Mouse (Mus musculus) hindbrain, embryonic 14.5 days (tissue): ENCODE measurements around the gene Pdcd6ip. TPM values are rescaled to one million over a fixed set of nuclear protein-coding genes. Genes with fewer than 3 reads are reported as not detected.
"Not testable (repeated sequence)": the region's sequence is repeated elsewhere in the genome, so short reads cannot be mapped to it uniquely, and the experiment has no call there.

ENCODE experiments used
- ATAC-seq: fragments of 200-750 bp; cut with Nextera tagmentation; 2 replicates; pipeline ENCODE4 v1.8.0; 2017; ENCODE audit warnings: moderate number of reproducible peaks, mild to moderate bottlenecking, moderate TSS enrichment, moderate library complexity; ENCODE audit not compliant: low FRiP score
- DNase-seq: peaks from one replicate; pipeline ENCODE4 v3.0.0-alpha.2; 2015; ENCODE audit warnings: low spot score
- H3K27ac ChIP-seq: fragments of 300-500 bp; sonication (generic); 2 replicates; pipeline ENCODE4 v1.5.1; 2014; ENCODE audit warnings: mild to moderate bottlenecking, moderate library complexity
- H3K27me3 ChIP-seq: fragments of 300-500 bp; sonication (generic); 2 replicates; pipeline ENCODE4 v1.6.1; 2014; ENCODE audit warnings: mild to moderate bottlenecking, low read length, mixed read lengths; ENCODE audit not compliant: control insufficient read depth, insufficient read depth
- H3K36me3 ChIP-seq: fragments of 300-500 bp; sonication (generic); replicated peaks from 2 replicates; pipeline ENCODE4 v1.6.1; 2014; ENCODE audit not compliant: control insufficient read depth, insufficient read depth
- H3K4me1 ChIP-seq: fragments of 300-500 bp; sonication (generic); replicated peaks from 2 replicates; pipeline ENCODE4 v1.6.1; 2014; ENCODE audit warnings: antibody characterized with exemption, low read length, mixed read lengths; ENCODE audit not compliant: control insufficient read depth, insufficient read depth
- H3K4me2 ChIP-seq: fragments of 300-500 bp; sonication (generic); replicated peaks from 2 replicates; pipeline ENCODE4 v1.6.1; 2014; ENCODE audit warnings: mild to moderate bottlenecking, moderate library complexity
- H3K4me3 ChIP-seq: fragments of 300-500 bp; sonication (generic); replicated peaks from 2 replicates; pipeline ENCODE4 v1.5.1; 2014; ENCODE audit warnings: mild to moderate bottlenecking, low read length
- H3K9ac ChIP-seq: fragments of 300-500 bp; sonication (generic); 2 replicates; pipeline ENCODE4 v1.6.1; 2014
- H3K9me3 ChIP-seq: fragments of 300-500 bp; sonication (generic); 2 replicates; pipeline ENCODE4 v1.6.1; 2016; ENCODE audit warnings: low read length; ENCODE audit not compliant: control insufficient read depth
- WGBS: fragments of 180-500 bp; shearing (Covaris S2); extraction: QIAGEN DNeasy Blood & Tissue Kit; methylation state at CpG from one replicate; pipeline ENCODE4 v1.1.7; 2014; 5-methylcytosine and 5-hydroxymethylcytosine counted together
- polyA plus RNA-seq: library from polyadenylated mRNA; unstranded; fragments of >200 nt; fragmentation: Nextera tagmentation; extraction: Ambion mirVana; gene quantifications from 2 replicates; pipeline ENCODE4 v1.2.1, GENCODE M21; 2014

Pdcd6ip gene
- polyA plus RNA-seq, 1 experiment from 2014 or later: 38.3 TPM

DNA sequence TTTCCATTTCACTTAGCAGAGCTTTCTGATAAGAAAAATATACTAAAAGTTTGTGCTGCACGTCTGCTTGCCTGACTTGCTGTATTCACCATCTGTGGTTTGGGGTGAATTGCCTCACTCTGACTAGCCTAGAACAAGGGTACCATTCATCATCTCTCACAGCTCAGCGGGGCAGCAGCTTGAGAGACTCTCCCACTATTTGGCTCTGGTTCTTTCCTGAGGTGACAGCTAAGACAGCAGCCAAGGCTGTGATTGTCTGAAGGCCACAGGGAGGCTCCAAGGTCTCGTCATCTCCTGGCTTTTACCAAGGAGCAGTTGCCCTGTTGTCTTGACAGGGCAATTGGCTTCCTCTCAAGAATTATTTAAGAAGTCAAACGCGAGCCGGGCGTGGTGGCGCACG is 30.0 kb upstream of the Pdcd6ip start:
- Histone ChIP-seq H3K36me3 (no peaks in the 10 kb centered on the region), H3K4me3 (no peak overlapping the region)
- no peak for DNase-seq

DNA sequence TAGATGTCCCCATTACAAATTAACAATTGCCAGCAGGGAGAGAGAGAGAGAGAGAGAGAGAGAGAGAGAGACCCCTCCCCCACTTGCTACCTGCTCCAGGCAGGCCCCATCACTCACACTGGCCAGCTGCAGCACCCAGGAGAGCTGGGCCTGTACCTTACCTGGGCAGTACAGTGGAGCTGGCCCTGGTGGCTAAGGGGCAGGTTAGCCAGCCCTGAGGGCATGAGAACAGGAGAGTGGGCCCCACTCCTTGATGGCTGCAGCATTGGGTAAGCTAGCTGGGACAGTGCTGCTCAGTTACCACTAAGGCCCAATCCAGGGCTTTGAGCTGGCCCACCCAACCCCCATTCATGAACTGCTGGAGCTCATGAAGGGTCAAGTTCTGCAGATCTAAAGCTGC is 27.9 kb upstream of the Pdcd6ip start:
- DNase-seq: no peak
- no peaks in the 10 kb centered on the region for H3K36me3 ChIP-seq

More for the DNA sequence above, 30.0 kb upstream of the Pdcd6ip start:
- 59% methylated on average over 9 of the region's 9 CpGs for WGBS
- Histone ChIP-seq H3K27me3 (no peaks in the 10 kb centered on the region), H3K4me1 (0 out of 2 replicates have a peak, but pooled peaks cover 5% of the 10 kb centered on the region), H3K9me3 (no peaks in the 10 kb centered on the region), H3K9ac (no peak overlapping the region), H3K27ac (no peak overlapping the region), H3K4me2 (no peak overlapping the region)
- no peak for ATAC-seq

DNA sequence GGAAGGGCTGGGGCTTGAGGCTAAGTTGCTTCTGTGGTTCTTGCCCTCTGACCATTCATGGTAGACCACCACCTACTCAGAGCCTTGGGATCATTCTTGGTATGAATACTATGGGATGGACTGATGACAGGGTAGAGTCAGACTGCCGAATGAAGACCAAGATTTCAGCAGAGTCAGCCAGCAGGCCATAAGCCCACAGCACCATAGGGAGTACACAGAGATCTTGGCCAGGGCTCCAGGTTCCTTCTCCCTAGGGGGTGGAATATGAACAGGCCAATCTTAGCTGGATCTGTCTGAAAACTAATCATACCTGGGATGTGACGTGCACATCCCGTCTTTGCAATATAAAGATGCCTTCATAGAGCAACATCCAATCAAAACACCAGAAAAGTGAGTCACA is 23.5 kb upstream of the Pdcd6ip start:
- 89% methylated on average over 3 of the region's 3 CpGs for WGBS

More for the DNA sequence above, 27.9 kb upstream of the Pdcd6ip start:
- no peak overlapping the region for H3K27ac ChIP-seq
- no peaks in the 10 kb centered on the region for H3K27me3 ChIP-seq
- H3K4me3 ChIP-seq: no peak overlapping the region
- H3K9ac ChIP-seq: no peak overlapping the region
- H3K9me3 ChIP-seq: no peaks in the 10 kb centered on the region
- H3K4me2 ChIP-seq: no peak overlapping the region
- H3K4me1 ChIP-seq: no peaks in the 10 kb centered on the region
- ATAC-seq: no peak

DNA sequence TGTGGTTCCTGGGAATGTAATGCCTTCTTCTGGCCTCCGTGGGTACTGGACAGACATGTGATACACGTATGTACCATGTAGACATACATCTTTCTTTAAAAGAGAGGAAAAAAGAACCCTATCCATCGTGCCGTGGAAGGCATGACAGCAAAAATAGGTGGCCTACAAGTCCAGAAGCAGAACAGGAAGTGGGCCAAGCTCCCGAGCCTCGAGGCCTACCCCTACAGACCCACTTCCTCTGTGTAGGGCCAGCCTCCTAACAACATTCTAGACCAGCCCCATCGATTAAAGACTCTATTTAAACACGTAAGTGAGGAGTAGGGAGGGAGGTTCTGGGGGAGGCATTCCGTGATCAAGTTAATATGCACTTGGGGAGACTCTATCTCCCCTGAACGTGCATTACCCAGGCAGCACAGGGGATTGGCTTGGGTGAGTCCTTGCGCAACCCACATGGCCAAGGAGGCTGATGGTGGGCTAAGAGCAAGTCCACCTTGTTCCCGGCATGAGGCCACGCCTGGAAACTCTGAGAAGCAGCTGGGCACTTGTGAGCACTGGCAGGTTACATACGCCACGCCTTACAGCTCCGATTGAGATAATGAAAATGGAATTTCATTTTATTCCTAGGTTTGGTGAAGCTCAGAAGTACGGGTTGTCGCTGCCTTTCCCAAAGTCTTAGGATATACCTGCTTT is 19.1 kb upstream of the Pdcd6ip start:
- Histone ChIP-seq H3K4me2 (no peak overlapping the region), H3K36me3 (no peaks in the 10 kb centered on the region), H3K9me3 (no peaks in the 10 kb centered on the region), H3K4me3 (no peak overlapping the region), H3K27ac (no peak overlapping the region), H3K4me1 (no peaks in the 10 kb centered on the region), H3K27me3 (no peaks in the 10 kb centered on the region), H3K9ac (no peak overlapping the region)
- 92% methylated on average over 18 of the region's 18 CpGs for WGBS
- DNase-seq (no peak), ATAC-seq (no peak)

More for the DNA sequence above, 23.5 kb upstream of the Pdcd6ip start:
- H3K4me2 ChIP-seq: no peak overlapping the region
- H3K4me3 ChIP-seq: no peak overlapping the region
- no peak overlapping the region for H3K9ac ChIP-seq
- no peaks in the 10 kb centered on the region for H3K9me3 ChIP-seq
- H3K36me3 ChIP-seq: no peaks in the 10 kb centered on the region
- ATAC-seq: no peak
- no peaks in the 10 kb centered on the region for H3K27me3 ChIP-seq
- H3K27ac ChIP-seq: no peak overlapping the region
- no peak for DNase-seq
- no peaks in the 10 kb centered on the region for H3K4me1 ChIP-seq

DNA sequence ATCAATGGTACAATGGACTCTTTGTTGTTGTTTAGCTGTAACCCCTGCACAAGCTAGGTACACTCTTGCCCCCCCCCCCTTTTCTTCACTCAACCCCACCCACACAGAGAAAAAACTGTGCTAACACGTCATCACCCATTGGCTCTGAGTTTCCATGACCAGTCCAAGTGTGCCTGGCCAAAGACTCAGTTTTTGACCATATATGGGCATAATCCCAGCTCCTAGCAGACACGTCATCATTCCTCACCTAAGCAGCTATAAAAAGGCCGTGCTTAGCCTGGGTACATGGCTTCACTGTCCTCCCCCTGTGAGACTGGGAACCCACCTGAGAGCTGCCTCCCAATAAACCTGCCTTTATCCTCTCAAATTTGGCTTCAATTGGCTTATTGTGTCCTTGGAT is 18.1 kb upstream of the Pdcd6ip start:
- DNase-seq (no peak), ATAC-seq (no peak)
- H3K27me3 ChIP-seq: no peaks in the 10 kb centered on the region

DNA sequence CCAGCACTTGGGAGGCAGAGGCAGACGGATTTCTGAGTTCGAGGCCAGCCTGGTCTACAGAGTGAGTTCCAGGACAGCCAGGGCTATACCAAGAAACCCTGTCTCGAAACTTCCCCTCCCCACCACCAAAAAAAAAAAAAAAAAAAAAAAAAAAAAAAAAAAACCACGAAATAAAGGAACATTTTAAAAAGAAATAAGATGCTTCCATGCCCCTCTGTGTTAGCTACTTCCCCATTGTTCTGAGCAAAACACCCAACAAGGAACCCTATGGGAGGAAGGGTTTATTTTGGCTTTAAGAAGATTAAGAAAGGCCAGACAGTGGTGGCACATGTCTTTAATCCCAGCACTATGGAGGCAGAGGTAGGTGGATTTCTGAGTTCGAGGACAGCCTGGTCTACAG is 17.6 kb upstream of the Pdcd6ip start:
- H3K36me3 ChIP-seq, H3K9me3 ChIP-seq, H3K27me3 ChIP-seq, ATAC-seq, H3K4me3 ChIP-seq, H3K9ac ChIP-seq, H3K4me1 ChIP-seq, DNase-seq, H3K4me2 ChIP-seq, H3K27ac ChIP-seq: not testable (repeated sequence)
- 92% methylated on average over 5 of the region's 5 CpGs for WGBS

More for the DNA sequence above, 18.1 kb upstream of the Pdcd6ip start:
- WGBS: 81% methylated on average over 3 of the region's 3 CpGs
- H3K4me3 ChIP-seq: no peak overlapping the region
- no peak overlapping the region for H3K27ac ChIP-seq
- no peak overlapping the region for H3K4me2 ChIP-seq
- no peaks in the 10 kb centered on the region for H3K9me3 ChIP-seq
- H3K4me1 ChIP-seq: no peaks in the 10 kb centered on the region
- no peak overlapping the region for H3K9ac ChIP-seq
- no peaks in the 10 kb centered on the region for H3K36me3 ChIP-seq

DNA sequence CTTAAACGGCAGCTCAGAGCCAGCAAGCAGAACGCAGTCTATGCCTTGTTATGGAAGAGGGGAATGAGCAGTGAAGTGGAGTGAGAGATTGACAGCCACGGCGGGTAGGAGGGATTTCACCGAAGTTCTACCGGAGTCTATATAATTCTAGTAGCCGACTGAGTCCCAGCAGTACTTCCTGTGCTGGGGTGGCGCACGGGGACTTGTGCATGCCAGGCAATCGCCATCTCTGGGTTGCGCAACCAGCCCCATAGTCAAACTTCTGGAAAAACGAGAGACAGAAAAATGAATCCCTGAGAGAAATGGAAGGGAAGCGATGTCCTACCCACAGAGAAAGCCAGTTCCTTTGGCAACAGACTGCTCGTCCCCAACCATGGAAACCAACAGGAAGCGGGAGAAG is 16.6 kb upstream of the Pdcd6ip start:
- no peaks in the 10 kb centered on the region for H3K9me3 ChIP-seq
- H3K27ac ChIP-seq: no peak overlapping the region
- DNase-seq (no peak), ATAC-seq (no peak)
- WGBS: 90% methylated on average over 15 of the region's 15 CpGs
- H3K4me1 ChIP-seq: no peaks in the 10 kb centered on the region
- H3K27me3 ChIP-seq: no peaks in the 10 kb centered on the region
- no peaks in the 10 kb centered on the region for H3K36me3 ChIP-seq
- H3K4me2 ChIP-seq: no peak overlapping the region
- no peak overlapping the region for H3K9ac ChIP-seq
- no peak overlapping the region for H3K4me3 ChIP-seq

DNA sequence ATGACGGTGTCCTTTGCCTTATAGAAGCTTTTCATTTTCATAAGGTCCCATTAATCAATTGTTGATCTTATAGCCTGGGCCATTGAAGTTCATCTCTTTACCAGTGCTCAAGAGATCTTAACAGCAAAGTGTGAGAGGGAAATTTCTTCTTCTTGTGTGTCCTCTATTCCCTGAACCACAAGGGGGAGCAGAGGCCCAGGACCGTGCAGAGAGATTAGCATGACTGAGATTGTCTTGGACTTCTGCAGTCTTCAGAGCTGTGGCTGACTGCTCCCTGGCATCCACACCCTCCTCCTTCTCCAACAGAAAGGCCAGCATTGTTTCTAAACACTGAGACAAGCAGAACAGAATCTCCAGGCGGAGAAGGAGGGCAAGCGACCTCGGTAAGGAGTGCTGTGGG is 11.0 kb upstream of the Pdcd6ip start:
- WGBS: 30% methylated on average over 5 of the region's 5 CpGs
- H3K27ac ChIP-seq: no peak overlapping the region
- no peaks in the 10 kb centered on the region for H3K9me3 ChIP-seq
- no peaks in the 10 kb centered on the region for H3K27me3 ChIP-seq
- ATAC-seq: no peak
- H3K9ac ChIP-seq: no peak overlapping the region
- H3K4me1 ChIP-seq: no peaks in the 10 kb centered on the region
- no peak overlapping the region for H3K4me2 ChIP-seq
- peak; percentile 36 for DNase-seq
- no peak overlapping the region for H3K4me3 ChIP-seq
- H3K36me3 ChIP-seq: no peaks in the 10 kb centered on the region

DNA sequence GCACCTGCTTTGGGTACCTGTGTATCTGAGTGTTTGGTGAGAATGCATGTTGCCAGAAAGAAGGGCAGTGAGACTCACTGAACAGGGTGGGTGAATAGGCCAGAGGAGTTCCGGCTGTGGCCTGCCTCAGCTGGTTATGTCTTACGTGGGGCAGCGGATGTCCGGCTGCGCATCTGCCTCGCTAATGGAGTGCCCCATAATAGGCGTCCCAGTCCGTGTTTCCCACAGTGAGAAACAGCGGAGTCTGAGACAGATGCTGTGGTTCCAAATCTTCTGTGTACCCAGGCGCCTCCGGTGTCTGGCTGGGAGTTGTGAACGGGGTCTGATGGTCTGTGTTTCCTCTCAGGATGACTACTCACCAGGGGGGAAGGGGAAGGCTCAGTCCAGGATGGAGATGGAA is 2.8 kb upstream of the Pdcd6ip start:
- H3K9me3 ChIP-seq: no peaks in the 10 kb centered on the region
- H3K27me3 ChIP-seq: no peaks in the 10 kb centered on the region
- H3K9ac ChIP-seq: no peak overlapping the region
- 73% methylated on average over 12 of the region's 12 CpGs for WGBS
- H3K4me2 ChIP-seq: no peak overlapping the region
- ATAC-seq: no peak
- no peak overlapping the region for H3K4me3 ChIP-seq
- DNase-seq: no peak
- H3K27ac ChIP-seq: no peak overlapping the region
- peaks cover 14% of the 10 kb centered on the region for H3K4me1 ChIP-seq
- H3K36me3 ChIP-seq: no peaks in the 10 kb centered on the region
